Mouse (Mus musculus) liver, embryonic 16.5 days (tissue): ENCODE data around the gene Dmrtc1a. TPM values are rescaled to one million over a fixed set of nuclear protein-coding genes. Genes with fewer than 3 reads are reported as not detected.
"Not testable (repeated sequence)": the region's sequence is repeated elsewhere in the genome, so short reads cannot be mapped to it uniquely, and the experiment has no call there.

Experiments
- ATAC-seq: fragments of 200-750 bp; cut with Nextera tagmentation; 2 replicates; pipeline ENCODE4 v1.8.0; 2017; ENCODE audit warnings: low read depth, mild to moderate bottlenecking, moderate number of reproducible peaks, moderate library complexity
- H3K27ac ChIP-seq: fragments of 300-500 bp; sonication (generic); 2 replicates; pipeline ENCODE4 v1.5.1; 2014; ENCODE audit warnings: mild to moderate bottlenecking, low read length
- H3K27me3 ChIP-seq: fragments of 300-500 bp; sonication (generic); 2 replicates; pipeline ENCODE4 v1.6.1; 2014; ENCODE audit warnings: low read depth, low read length, mixed read lengths; ENCODE audit not compliant: control insufficient read depth, insufficient read depth
- H3K36me3 ChIP-seq: fragments of 300-500 bp; sonication (generic); 2 replicates; pipeline ENCODE4 v1.6.1; 2014; ENCODE audit warnings: mild to moderate bottlenecking; ENCODE audit not compliant: control insufficient read depth, insufficient read depth
- H3K4me1 ChIP-seq: fragments of 300-500 bp; sonication (generic); 2 replicates; pipeline ENCODE4 v1.6.1; 2014; ENCODE audit warnings: low read depth, low read length, mixed read lengths; ENCODE audit not compliant: control insufficient read depth
- H3K4me2 ChIP-seq: fragments of 300-500 bp; sonication (generic); 2 replicates; pipeline ENCODE4 v1.6.1; 2014; ENCODE audit warnings: low read depth, low read length, mixed read lengths
- H3K4me3 ChIP-seq: fragments of 300-500 bp; sonication (generic); 2 replicates; pipeline ENCODE4 v1.5.1; 2014; ENCODE audit warnings: low read depth, mild to moderate bottlenecking, low read length
- H3K9ac ChIP-seq: fragments of 300-500 bp; sonication (generic); 2 replicates; pipeline ENCODE4 v1.6.1; 2014; ENCODE audit warnings: low read depth, low read length
- H3K9me3 ChIP-seq: fragments of 300-500 bp; sonication (generic); replicated peaks from 2 replicates; pipeline ENCODE4 v1.6.1; 2016; ENCODE audit warnings: low read length; ENCODE audit not compliant: control insufficient read depth
- WGBS: fragments of 180-500 bp; shearing (Covaris S2); extraction: QIAGEN DNeasy Blood & Tissue Kit; methylation state at CpG from one replicate; pipeline ENCODE4 v1.1.7; 2014; ENCODE audit not compliant: insufficient replicate concordance; 5-methylcytosine and 5-hydroxymethylcytosine counted together
- polyA plus RNA-seq: library from polyadenylated mRNA; unstranded; fragments of >200 nt; fragmentation: Nextera tagmentation; extraction: Ambion mirVana; gene quantifications from 2 replicates; pipeline ENCODE4 v1.2.1, GENCODE M21; 2015

Dmrtc1a gene
- polyA plus RNA-seq, 1 experiment from 2014 or later, result not detected

DNA sequence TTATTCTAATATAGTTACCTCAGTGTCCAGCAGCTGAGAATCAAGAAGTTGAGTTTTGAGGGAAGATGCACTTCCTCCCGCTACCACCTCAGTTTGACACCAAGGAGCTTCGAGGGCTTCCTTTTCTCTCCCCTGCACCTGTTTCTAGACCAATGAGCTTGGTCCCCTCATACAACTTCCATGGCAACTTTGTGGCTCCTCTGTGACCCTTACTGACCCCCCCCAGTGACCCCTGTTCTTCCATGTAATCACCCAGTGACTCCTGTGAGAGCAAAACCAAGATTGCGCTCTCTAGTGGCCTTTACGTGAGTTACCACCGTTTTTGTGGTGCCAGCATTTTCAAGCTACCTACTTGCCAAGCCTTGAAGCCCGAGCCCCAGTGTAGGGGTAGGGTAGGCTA, 40.6 kb downstream of the Dmrtc1a start, which contains the start of gene 1700031F05Rik:
Gene 1700031F05Rik (minus strand): TSS at position 101 of the 400 bp plus-strand sequence.
- Histone ChIP-seq H3K27ac (no peak within 1 kb of the TSS), H3K27me3 (no peaks in the 10 kb centered on the region), H3K4me3 (no peak within 1 kb of the TSS), H3K4me1 (no peaks in the 10 kb centered on the region), H3K9me3 (no peaks in the 10 kb centered on the region), H3K4me2 (no peak within 1 kb of the TSS), H3K9ac (no peak within 1 kb of the TSS), H3K36me3 (no peaks in the 10 kb centered on the region)
- ATAC-seq, result no peak
- WGBS, result 71% methylated on average over 6 of the region's 6 CpGs

GRCm38 (mm10) chrX:102854516-102854915, 54.0 kb downstream of the Dmrtc1a start, which contains the start of gene Dmrtc1c2:
TSS of gene Dmrtc1c2 (minus strand) at chrX:102854616.
- ATAC-seq, H3K9me3 ChIP-seq: not testable (repeated sequence)
- 69% methylated on average over 4 of the region's 13 CpGs for WGBS

More at GRCm38 (mm10) chrX:102854516-102854915, 54.0 kb downstream of the Dmrtc1a start, which contains the start of gene Dmrtc1c2:
- H3K27me3 ChIP-seq, H3K36me3 ChIP-seq, H3K27ac ChIP-seq, H3K9ac ChIP-seq, H3K4me2 ChIP-seq, H3K4me3 ChIP-seq, H3K4me1 ChIP-seq: not testable (repeated sequence)

Other genes with a start within 250 kb of the Dmrtc1a start
- not detected in 2 replicates for gene Gm3880, start 221.7 kb downstream of the Dmrtc1a start, polyA plus RNA-seq
- not detected in 2 replicates for gene Gm9112, start 201.1 kb downstream of the Dmrtc1a start, polyA plus RNA-seq
- gene Dmrtc1b, start 200.8 kb downstream of the Dmrtc1a start, polyA plus RNA-seq, result not detected in 2 replicates
- not detected in 2 replicates for gene Dmrtc1c1, start 105.7 kb downstream of the Dmrtc1a start, polyA plus RNA-seq
- gene Dmrtc1c2, start 54.1 kb downstream of the Dmrtc1a start, polyA plus RNA-seq, result not detected in 2 replicates
- not detected in 2 replicates for gene 1700031F05Rik, start 40.7 kb downstream of the Dmrtc1a start, polyA plus RNA-seq
- not detected in 2 replicates for gene 1700011M02Rik, start 218 bp upstream of the Dmrtc1a start, polyA plus RNA-seq
- gene 1700018G05Rik, start 19.7 kb upstream of the Dmrtc1a start, polyA plus RNA-seq, result not detected in 2 replicates